Mouse (Mus musculus): ENCODE results near the gene Gnat2. TPM values are rescaled to one million over a fixed set of nuclear protein-coding genes. Genes with fewer than 3 reads are reported as not detected.

Gene Gnat2
- total and polyA plus RNA-seq, 3 experiments = 11.2 to 17.5 (median 13.3) TPM

DNA sequence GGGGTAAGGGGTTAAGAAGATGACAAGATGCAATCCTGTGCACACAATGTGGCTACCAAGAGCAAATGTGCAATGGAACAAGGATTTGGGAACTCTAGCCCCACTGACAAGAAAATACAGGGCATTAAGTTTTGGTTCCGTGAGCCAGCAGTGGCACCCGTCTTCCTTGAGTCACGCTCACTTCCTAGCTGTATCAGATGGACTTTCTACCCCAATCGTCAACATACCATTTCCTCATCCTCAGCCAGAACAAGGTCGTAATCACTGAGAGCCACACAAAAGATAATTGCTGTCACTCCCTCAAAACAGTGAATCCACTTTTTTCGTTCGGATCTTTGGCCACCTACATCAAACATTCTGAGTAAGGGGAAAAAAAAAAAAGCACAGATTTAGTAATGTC lies 19.7 kb downstream of the Gnat2 start:
- Histone ChIP-seq H3K9me3 (replicated peaks; ENCODE audit: low read length) (no peaks in the 10 kb centered on the region), H3K9ac (ENCODE audit: insufficient read depth, low read depth) (no peak overlapping the region), H3K4me1 (ENCODE audit: control insufficient read depth in 1 of 2, insufficient read depth in 2 of 2) (peaks cover 0 to 4% of the 10 kb centered on the region in 2 experiments; a peak in 2 of 4 replicates), H3K27me3 (replicated peaks) (no peaks in the 10 kb centered on the region), H3K36me3 (replicated peaks in 1 of 2; ENCODE audit: control insufficient read depth in 1 of 2, insufficient read depth in 1 of 2, low read length in 1 of 2) (peaks cover 60 to 91% of the 10 kb centered on the region in 2 experiments), H3K4me3 (replicated peaks in 1 of 3; ENCODE audit: low read depth in 2 of 3, low read length in 2 of 3, poor library complexity in 1 of 3) (no peak overlapping the region), H3K27ac (ENCODE audit: insufficient read depth, low read depth) (no peak overlapping the region), H3K79me2 (replicated peaks; ENCODE audit: control insufficient read depth, extremely low read depth, insufficient read depth, poor library complexity, severe bottlenecking) (no peaks in the 10 kb centered on the region), H3K4me2 (ENCODE audit: insufficient read depth, low read depth, poor library complexity, severe bottlenecking) (no peak overlapping the region)
- in situ Hi-C loops (cut with MboI; ENCODE audit: low pct_ligation_motif_present, low pct_unique_long_range_greater_than_20kb, low sequenced_read_pairs) = no loop called here
- TF ChIP-seq MAFK (IDR thresholded peaks at IDR 0.05; ENCODE audit: insufficient replicate concordance, low read length) (no peak), CTCF (conservative IDR thresholded peaks at IDR 0.05 in 1 of 2, IDR thresholded peaks at IDR 0.05 in 1 of 2; ENCODE audit: low read depth in 2 of 2, low read length in 2 of 2) (no peak), ELF1 (IDR thresholded peaks at IDR 0.05; ENCODE audit: low read depth, low read length) (no peak), MXI1 (IDR thresholded peaks at IDR 0.05; ENCODE audit: low read depth, low read length) (no peak), POLR2A (IDR thresholded peaks at IDR 0.05; ENCODE audit: low read depth, low read length) (no peak), JUND (conservative IDR thresholded peaks at IDR 0.05; ENCODE audit: low read depth, low read length) (no peak)
- dilution Hi-C loops (cut with MboI; ENCODE audit: extremely low pct_ligation_motif_present, extremely low pct_unique_long_range_greater_than_20kb, low sequenced_read_pairs) = no loop called here
- DNase-seq (ENCODE audit: extremely low read depth) = no peak

DNA sequence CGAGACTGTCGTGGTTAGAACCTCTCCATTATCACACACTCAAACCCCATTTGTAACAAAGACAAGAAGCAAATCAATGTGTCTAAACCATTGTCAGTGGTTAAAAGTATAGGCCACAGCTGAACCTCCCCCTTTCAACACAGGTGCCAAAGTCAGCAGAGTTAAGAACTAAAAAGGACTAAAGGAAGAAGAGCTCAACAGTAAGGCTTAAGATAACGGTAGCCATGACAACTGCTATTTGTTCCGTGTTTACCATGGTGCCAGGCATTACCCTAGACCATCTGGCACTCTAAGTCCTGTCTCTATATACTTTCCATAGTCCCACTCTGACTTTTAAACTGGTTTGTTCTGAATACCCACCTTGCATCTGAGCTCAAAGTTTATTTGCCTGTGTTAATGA lies 20.1 kb downstream of the Gnat2 start:
- Histone ChIP-seq H3K27me3 (replicated peaks) (no peaks in the 10 kb centered on the region), H3K4me3 (replicated peaks in 1 of 3; ENCODE audit: low read depth in 2 of 3, low read length in 2 of 3, poor library complexity in 1 of 3) (no peak overlapping the region), H3K79me2 (replicated peaks; ENCODE audit: control insufficient read depth, extremely low read depth, insufficient read depth, poor library complexity, severe bottlenecking) (no peaks in the 10 kb centered on the region), H3K27ac (ENCODE audit: insufficient read depth, low read depth) (no peak overlapping the region), H3K9ac (ENCODE audit: insufficient read depth, low read depth) (no peak overlapping the region), H3K36me3 (replicated peaks in 1 of 2; ENCODE audit: control insufficient read depth in 1 of 2, insufficient read depth in 1 of 2, low read length in 1 of 2) (peaks cover 62 to 92% of the 10 kb centered on the region in 2 experiments), H3K4me2 (ENCODE audit: insufficient read depth, low read depth, poor library complexity, severe bottlenecking) (no peak overlapping the region), H3K4me1 (ENCODE audit: control insufficient read depth in 1 of 2, insufficient read depth in 2 of 2) (peaks cover 0 to 4% of the 10 kb centered on the region in 2 experiments; a peak in 2 of 4 replicates), H3K9me3 (replicated peaks; ENCODE audit: low read length) (no peaks in the 10 kb centered on the region)
- dilution Hi-C loops (cut with MboI; ENCODE audit: extremely low pct_ligation_motif_present, extremely low pct_unique_long_range_greater_than_20kb, low sequenced_read_pairs) (no loop called here), in situ Hi-C loops (cut with MboI; ENCODE audit: low pct_ligation_motif_present, low pct_unique_long_range_greater_than_20kb, low sequenced_read_pairs) (no loop called here)
- DNase-seq (ENCODE audit: extremely low read depth) = no peak
- TF ChIP-seq ELF1 (IDR thresholded peaks at IDR 0.05; ENCODE audit: low read depth, low read length) (no peak), BHLHE40 (IDR thresholded peaks at IDR 0.05; ENCODE audit: low read depth, low read length) (no peak), MAFK (IDR thresholded peaks at IDR 0.05; ENCODE audit: insufficient replicate concordance, low read length) (no peak), POLR2A (IDR thresholded peaks at IDR 0.05; ENCODE audit: low read depth, low read length) (no peak), KAT2A (IDR thresholded peaks at IDR 0.05; ENCODE audit: insufficient replicate concordance, low read length) (no peak), MXI1 (IDR thresholded peaks at IDR 0.05; ENCODE audit: low read depth, low read length) (no peak), POLR2AphosphoS2 (IDR thresholded peaks at IDR 0.05; ENCODE audit: low read depth, low read length) (no peak), CHD1 (IDR thresholded peaks at IDR 0.05; ENCODE audit: low read depth, low read length) (no peak), EP300 (IDR thresholded peaks at IDR 0.05; ENCODE audit: low read length) (no peak), USF1 (IDR thresholded peaks at IDR 0.05; ENCODE audit: low read depth, low read length) (no peak), UBTF (IDR thresholded peaks at IDR 0.05; ENCODE audit: low read depth, low read length) (no peak), TCF12 (IDR thresholded peaks at IDR 0.05; ENCODE audit: low read depth, low read length) (no peak), PAX5 (IDR thresholded peaks at IDR 0.05; ENCODE audit: low read length) (no peak), ZC3H11A (IDR thresholded peaks at IDR 0.05; ENCODE audit: low read depth, low read length) (no peak), E2F4 (IDR thresholded peaks at IDR 0.05; ENCODE audit: insufficient replicate concordance, low read depth, low read length) (no peak)

All from CH12.LX (cell line).